Mouse (Mus musculus): ENCODE results near the gene Afg1l.
A peak's percentile ranks its signal among the peaks of the same experiment; 100 is the strongest.

The Afg1l gene

DNA sequence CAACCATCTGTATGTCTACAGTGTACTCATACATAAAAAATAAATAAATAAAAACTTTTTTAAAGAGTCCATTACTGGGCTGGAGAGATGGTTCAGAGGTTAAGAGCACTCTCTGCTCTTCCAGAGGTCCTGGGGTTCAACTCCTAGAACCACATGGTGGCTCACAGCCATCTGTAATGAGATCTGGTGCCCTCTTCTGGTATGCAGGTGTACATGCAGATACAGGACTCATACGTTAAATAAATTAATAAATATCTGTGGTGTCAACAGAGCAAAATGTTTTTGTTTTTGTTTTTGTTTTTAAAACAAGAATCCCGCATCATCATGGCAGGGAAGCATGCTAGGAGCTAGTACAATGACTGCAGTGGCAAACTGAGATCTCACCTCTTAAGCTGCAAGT, 181.3 kb downstream of the Afg1l start:
- no peak for DNase-seq (ENCODE audit: low spot score in 2 of 2)

DNA sequence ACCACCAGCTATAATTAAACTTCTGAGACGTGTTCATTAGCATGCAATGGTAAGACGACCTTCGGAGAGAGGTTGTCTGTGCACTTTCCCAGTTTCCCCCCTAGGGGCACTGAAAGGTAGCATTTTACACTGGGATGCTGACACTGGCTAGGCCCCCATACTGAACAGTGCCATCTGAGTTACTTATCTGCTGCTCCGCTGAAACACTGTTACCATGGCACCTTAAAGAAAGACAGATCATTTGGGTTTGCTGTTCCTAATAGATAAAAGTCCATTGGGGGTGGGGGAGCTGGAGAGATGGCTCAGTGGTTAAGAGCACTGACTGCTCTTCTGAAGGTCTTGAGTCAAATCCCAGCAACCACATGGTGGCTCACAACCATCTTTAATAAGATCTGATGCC, 181.8 kb downstream of the Afg1l start:
- DNase-seq (ENCODE audit: low spot score in 2 of 2) = no peak

DNA sequence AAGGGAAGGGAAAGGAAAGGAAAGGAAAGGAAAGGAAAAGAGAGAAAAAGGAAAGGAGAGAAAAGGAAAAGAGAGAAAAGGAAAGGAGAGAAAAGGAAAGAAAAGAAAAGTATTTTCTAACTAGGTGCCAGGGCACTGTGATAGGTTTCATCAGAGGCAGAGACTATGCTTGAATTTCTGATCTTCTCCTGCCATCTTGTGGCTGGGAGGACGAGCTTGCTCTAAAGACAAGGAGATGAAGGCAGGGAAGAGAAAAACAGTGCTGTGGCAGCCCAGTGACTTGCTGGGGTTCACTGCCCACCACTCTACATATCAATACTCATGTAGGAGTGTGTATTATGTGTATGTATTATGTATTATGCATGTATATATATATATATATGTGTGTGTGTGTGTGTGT, 183.3 kb downstream of the Afg1l start:
- peak; percentile 29 to 38 for DNase-seq (ENCODE audit: low spot score in 2 of 2)

DNA sequence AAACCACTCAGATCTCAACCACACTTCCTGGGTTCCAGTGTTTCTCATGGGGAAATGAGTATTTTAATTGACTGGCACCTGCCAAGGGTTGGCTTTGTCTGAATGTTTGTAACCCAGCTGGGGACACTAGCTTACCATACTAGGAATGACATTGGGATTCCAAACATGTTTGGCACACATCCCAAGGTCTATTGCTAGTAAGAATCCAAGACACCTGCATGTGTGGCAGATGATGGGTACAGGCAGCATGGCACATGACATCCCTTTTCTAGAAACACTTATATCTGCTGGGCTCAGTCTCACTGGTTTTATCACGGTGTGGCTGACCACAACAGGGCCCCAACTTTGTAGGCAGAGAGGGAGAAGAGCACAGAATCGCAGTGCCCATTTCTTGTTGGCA, 184.0 kb downstream of the Afg1l start:
- no peak for DNase-seq (ENCODE audit: low spot score in 2 of 2)

DNA sequence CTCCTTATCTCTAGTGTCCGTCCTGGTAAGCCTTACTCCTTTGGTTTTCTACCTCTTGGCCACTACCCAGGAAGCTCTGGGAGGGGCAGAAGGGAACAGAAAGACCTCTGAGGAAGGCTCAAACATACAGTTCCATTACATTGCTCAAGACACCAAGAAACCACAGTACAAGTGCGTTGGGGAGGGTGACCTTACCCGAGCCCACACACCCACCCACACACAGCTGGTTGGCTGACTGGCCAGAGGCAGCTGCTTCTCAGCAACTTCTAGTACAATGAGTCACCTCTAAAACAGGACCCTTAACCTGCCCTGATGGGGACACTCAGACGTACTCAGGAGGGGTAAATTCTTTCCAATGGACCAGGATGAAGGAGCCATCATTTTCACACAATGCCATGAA, 184.5 kb downstream of the Afg1l start:
- peak in 1 of 2 experiments; percentile 22 for DNase-seq (ENCODE audit: low spot score in 2 of 2)

DNA sequence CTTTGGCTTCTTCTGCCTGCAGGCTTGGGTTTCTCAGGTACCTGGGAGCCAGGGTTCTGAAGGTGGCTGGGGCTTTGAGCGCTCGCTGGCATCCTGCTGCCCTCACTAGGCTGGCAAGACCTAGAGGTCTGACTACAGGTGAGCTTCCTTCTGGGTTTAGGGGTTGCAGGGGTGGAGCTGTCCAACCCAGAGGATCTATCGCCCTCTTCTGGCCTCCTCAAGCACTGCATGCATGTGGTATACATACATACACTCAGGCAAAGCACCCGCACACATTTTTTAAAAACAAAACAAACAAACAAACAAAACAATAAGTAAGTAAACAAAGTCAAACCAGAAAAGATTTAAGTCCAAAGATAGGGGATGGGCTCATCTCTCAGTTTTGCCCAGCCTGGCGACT, 187.0 kb downstream of the Afg1l start:
- DNase-seq (ENCODE audit: low spot score in 2 of 2) = peak; percentile 46 to 71

DNA sequence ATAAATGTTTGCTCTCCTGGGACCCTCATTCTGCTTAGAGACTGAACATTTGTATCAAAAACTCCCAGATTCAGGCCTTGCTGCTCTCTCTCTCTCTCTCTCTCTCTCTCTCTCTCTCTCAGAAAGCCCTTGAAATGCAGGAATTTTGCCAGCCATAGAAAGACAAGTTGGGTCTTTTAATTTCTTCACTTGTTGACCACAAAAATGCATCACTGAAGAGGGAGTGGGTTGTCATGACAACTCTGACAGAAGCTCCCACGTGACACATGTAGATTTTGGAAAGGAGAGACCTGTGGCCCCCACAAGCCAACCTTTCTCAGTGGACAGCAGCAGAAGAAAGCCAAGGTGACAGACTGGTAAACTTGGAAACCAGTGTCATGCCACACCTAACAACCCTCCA, 190.7 kb downstream of the Afg1l start:
- DNase-seq (ENCODE audit: low spot score in 2 of 2) = no peak

DNA sequence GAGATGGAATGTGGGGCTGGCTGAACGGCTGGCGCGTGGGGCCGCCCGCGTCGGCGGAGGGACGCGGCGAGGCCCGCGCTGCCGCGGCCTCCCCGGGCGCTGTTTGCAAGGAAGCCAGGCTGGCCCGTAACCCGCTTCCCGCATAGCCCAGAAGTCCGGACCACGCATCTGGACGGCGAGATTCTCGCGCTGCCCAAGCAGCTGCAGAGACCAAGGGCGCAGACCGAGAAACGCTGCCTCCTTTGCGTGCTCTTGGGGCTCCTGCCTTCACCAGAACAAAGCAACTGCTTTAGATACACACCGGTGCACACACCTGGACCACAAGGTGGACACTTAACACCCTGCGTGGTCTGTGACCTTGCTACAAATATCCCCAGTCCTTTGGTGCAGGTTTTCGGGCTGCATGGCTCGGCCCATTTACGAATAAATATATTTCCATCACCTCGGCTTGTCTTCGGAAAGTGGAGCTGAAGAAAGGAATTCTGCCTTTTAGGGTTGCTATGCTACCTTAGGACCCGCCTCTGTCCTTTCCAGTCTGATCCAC, 200.0 kb downstream of the Afg1l start:
- no peak for DNase-seq (ENCODE audit: low spot score in 2 of 2)

DNA sequence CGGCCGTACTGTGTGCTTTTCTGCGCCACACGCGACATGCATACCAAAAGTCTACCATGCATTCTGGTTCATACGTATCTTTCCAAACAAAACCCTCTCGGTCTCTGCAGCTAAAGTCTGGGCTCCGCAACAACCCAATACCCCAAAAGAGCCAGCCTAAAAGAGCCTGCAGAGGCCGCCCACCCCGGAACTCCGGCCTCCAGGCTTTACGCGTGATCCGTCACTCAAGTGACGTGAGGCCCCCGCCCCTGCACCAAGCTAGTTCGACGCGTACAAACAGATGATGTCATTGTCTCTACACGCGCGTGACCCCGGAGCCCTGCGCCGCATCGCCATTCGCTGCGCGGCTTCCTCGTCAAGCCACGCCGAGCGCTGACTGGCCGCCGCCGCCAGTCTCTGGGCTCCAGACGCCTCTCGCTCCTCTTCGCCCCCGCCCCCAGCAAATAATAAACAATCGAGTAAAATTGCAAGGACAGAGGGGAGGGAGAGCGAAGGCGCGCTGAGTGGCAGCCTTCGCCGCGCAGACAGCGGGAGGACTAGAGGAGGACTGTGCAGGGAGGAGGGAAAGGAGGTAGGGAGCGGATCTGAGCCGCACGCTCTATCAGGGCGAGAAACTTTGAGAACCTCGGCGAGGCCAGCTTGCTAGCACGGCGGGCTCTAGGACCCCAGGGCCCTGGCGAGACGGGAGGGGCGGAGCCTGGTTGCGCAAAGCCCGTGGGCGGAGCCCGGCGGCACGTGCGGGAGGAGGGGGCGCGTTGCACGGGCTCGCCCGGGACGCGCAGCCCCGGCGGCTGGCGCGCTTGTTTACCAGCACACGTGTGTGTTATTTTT, 200.7 kb downstream of the Afg1l start:
- peak; percentile 98 to 99 for DNase-seq (ENCODE audit: low spot score in 2 of 2)

DNA sequence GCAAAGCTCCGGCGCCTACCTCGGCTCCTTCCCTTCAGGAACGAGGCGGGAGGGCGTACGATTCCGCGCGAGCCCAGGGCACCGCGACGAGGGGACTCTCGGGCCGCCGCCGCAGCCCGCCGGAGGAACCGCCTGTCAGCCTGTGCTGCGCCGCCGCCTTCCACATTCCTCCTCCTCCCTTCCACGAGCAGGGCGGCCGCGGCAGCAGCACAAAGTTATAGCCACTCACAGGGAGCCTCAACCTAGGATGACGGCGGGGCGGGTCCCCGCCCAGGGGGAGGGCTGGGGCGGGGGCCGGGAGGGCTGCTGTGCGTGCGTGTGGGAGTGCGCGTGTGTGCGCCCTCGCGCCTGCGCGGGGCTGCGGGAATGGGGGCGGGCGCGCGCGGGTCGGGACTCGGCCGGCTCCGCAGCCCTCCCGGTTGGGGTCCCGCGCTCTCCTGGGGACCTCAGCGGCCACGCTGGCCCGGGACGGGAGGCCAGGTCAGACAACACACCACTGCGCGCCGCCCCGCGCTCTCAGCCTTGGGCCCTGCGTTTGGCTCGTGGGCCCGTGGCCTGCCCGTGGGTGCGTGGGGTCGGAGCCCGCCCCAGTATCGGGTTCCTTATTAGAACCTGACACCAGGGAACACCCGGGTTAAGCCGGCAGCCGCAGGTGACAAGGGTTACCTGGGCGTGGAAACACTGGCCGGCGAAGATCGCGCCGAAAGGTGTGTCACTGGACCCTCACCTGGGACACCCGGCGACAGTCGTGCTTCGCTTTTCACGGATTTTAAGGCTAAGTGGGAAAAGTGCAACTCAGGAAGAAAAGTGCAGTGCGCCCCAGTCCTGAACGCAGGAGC, 201.6 kb downstream of the Afg1l start, which contains the start of gene Foxo3:
TSS of gene Foxo3 (minus strand) at position 249 of the 839 bp plus-strand sequence.
- DNase-seq (ENCODE audit: low spot score in 2 of 2) = peak; percentile 73 to 85

DNA sequence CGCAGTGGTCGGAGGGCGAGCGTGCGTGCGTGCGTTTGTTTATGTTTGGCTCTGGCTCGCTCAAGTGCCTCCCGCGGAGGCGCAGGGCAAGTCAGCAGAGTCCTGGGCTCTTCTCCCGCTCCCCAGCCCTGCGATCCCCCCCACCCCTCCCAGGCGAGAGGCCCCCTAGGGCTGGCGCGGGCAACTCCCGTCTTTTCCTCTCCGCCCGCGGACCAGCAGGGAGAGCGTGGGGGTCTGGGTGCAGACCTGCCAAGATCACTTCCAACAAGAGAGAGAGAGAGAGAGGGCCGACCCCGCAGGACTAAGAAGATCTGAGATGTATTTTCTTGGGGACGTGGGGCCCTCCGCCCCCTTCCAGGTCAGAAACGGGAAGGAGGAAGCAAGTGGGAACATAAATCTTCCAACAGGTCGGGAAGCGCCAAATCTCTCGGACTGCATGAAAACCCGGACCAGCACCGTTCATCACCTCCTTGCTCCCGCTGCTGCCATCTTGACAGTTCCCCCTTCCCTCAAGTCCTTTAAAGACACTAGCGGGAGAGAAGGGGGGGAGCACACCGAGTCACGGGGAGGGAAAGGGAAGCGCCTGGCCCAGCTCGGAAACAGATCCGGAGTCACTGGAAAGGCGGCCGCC, 202.4 kb downstream of the Afg1l start:
- DNase-seq (ENCODE audit: low spot score in 2 of 2) = no peak

DNA sequence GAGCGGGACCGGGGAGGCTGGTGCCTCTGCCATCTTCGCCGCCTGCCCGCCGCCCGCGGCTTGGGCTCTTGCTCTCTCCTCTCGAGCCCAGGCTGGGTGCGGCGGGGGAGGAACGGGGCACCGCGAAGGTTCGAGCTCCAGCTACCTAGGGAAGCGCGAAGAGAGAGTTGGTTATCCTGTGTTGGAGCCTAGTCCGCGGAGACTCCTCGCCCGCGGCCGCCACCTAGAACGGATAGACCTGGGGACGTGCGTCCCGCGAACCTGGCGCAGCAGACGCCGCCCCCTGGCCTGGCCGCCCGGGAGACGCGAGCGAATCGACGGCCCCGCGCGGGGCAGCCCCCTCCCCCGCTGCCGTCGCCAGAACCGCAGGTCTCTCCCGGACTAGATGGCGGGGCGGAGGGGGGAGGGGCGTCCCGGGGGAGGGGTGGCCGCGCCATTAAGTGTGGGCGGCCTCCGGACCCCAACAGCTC, 202.9 kb downstream of the Afg1l start:
- DNase-seq (ENCODE audit: low spot score in 2 of 2) = peak; percentile 25 to 46

DNA sequence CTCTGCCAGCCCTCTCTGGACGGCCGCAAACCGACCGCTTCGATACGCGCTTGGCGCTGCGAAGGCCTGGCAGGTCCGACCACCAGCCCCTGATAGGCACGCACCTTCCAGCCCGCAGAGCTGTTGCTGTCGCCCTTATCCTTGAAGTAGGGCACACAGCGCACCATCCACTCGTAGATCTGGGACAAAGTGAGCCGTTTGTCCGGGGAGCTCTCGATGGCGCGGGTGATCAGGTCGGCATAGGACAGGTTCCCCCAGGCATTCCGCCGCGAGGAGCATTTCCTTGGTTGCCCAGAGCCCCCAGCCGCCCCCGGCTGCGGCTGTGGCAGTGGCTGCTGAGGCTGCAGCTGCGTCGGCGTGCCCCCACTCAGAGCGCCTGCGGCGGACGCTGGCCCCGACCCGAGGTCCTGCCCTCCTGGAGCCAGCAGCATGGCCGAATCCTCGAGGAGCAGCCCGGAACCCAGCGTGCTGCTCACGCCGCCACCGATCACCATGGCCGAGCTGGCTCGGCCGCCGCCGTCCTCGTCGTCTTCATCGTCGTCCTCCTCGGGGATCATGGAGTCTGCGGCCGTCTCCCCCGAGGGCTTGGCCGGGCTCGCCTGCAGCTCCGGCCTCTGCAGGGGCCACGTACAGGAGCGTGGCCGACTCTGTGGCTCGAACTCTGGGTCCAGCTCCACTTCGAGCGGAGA, 203.5 kb downstream of the Afg1l start:
- DNase-seq (ENCODE audit: low spot score in 2 of 2) = no peak

DNA sequence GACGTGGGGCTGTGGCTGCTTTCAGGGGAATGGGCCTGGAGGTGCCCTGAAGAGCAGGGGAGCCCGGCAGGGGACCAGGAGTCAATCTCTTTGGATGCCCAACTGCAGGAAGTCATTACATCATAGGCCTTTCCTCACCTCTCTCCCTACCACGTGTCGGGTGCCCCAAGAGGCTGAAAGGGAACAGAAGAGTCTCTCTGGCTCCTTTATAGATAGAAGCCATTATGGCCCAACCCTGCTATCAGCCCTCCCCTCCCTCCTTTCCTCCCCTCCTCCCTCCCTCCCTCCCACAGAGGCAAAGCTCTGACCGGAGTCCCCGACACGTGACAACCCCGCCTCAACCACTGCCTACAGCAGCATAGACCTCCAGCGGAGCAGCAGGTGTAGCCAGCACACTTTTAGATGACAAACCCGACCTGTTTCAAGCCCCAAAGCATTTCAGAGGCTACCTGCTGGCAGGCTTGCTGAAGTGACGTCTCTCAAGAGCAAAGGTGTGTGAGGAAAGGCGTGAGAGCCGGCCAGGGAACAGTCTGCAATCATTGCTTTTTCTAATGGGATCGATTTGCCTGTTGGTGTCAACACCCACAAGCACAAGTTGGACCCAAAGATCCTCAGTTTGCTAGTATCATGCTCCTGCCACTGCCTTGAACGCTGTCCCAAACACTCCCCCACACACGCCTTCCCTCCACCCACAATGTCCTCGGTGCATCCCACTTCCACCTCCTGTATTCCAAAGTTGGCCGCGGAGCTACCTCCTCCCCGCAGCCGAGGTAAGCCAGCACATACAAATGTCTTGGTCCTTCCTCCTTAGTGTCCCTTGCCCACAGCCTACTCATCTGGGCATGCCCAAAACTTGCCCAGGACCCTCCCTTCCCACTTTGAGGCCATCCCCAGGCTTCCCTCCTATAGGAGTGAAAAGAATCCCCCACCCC, 204.3 kb downstream of the Afg1l start:
- DNase-seq (ENCODE audit: low spot score in 2 of 2) = peak; percentile 60 to 67

DNA sequence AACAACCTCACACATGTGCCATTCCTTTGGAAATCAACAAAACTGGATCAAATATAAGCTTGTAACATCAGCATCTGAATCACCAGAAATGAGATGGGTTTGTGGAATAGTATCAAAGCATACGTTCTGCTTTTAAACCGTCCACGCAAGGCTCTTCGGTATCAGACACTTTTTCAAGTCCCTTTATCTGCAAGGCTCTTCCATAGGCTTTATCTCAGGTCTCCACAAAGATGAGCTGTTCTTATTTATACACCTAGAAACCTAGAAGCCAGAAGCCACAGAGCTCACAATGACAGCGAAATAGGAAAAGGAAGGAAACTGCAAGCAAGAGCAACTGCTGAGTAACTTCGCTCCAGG, 205.0 kb downstream of the Afg1l start:
- no peak for DNase-seq (ENCODE audit: low spot score in 2 of 2)

DNA sequence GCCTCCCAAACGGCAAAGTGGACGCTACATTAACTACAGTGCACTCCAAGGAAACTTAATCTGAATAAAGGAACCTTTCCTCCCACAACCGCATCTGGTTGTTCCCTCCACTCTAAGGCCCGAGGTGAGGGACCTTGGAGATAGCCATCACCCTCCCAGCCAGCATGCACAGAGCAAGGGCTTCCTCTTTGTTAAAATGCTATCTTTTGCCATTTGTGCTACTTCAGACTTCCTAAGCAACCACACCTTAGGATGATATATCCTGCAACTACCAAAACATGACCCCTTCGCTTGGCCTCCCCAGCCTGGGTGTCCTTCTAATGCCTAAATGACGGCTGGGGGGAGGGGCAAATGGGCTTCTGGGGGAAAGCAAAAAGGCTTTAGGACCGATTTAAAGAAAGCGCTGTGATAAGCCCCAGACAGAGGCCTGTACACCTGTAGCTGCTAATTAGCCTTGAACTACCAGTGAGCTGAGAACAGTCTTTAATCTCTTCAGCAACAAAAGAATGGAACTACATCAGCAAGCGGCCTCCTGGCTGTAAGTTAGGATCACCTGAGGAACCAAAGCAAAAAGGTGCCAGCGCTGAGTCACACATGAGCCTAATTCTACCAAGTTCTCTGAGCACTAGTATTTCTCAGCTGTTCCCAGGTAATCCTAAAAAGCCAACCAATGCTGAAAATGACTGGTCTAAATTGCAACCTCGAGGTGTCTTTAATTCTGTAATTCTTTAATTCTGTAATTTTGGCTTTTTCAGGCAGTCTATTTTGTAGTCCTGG, 206.7 kb downstream of the Afg1l start:
- no peak for DNase-seq (ENCODE audit: low spot score in 2 of 2)

DNA sequence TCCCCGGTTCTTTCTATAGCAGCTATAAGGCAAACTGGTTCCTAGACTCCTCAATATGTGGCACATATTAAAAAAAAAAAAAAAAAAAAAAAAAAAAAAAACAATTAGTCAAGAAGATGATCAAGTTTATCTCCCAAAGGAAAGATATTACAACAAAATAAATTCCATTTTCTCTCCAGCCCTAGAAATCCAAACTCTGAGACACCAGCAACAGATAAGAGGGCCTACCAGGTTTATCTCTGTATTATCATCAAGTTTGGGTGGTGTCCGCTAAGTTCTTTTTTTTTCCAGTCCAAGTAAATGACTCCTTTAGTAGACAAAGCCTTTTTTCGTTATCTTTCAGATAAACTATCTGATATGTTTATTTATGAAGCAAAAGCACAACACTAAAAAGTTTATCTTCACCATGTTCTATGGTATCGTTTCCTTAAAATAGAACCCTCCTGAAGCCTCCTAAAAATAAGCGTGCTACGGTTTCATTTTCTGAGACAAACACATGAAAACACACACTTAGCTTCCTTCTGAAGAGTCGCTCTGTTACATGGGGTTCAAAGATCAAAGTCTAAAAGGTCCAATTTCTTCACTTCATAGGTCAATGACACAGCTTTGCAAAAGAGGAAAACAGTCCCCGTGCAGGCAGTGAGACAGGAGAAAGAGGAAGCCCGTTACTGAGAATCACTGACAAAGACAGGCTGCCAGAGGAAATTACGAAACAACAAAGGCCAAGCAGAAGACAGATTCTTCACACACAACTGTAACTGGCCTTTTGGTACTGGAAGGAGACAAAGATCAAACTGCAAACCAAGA, 207.9 kb downstream of the Afg1l start:
- peak; percentile 12 to 48 for DNase-seq (ENCODE audit: low spot score in 2 of 2)

DNA sequence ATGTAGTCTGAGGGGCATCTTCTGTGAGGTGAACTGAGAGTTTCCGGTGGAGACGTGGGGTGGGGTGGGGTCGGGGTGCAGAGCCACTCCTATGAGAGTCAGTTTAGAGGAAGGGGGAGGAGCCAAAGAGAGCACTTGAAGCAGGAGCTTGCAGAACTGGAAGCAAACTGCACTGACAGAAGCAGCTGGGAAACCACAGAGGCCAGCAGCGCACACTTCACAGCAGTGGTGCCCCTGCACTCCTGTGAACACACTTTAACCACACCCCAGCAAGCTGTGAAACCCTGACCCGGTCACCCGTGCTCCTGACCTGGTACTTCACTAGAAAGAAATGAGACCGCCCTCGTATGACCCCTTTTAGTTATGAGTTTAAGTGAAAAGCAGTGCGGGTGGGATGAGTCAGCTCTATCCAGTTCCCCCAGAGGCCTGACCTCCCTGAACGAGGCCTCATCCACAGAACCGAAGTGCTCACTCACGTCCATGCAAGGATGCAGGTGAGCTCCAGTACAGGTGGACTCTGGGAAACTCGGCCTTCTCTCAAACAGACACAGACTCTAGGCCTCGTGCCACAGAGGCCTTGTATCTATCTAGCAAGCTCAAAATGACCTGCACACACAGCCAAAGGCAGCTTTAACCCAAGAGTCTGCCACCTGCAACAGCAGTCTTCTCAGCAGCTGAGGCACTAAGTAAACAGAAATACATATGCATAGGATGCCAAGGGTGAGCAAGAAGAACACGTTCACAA, 208.9 kb downstream of the Afg1l start:
- DNase-seq (ENCODE audit: low spot score in 2 of 2) = peak; percentile 76 to 89

All from natural killer cell, adult 2 months (primary cell).